Mouse (Mus musculus) gastrocnemius, postnatal 10 days (tissue): ENCODE results near the gene Dynlt1a. TPM values are rescaled to one million over a fixed set of nuclear protein-coding genes. Genes with fewer than 3 reads are reported as not detected.
"Not testable (repeated sequence)": the region's sequence is repeated elsewhere in the genome, so short reads cannot be mapped to it uniquely, and the experiment has no call there.

ENCODE experiments used
- DNase-seq: peaks from one replicate; pipeline ENCODE4 v3.0.0; 2021; ENCODE audit warnings: mixed read lengths
- total RNA-seq, 2 experiments: library from RNA; stranded (reverse); gene quantifications; 2 replicates each; pipeline ENCODE4 v1.2.3; 2021

The Dynlt1a gene
- total RNA-seq, 2 experiments from 2014 or later: 2.1 to 2.3 TPM

- DNase-seq: not testable (repeated sequence)
Measured at GRCm38 (mm10) chr17:6289045-6289444, 28.3 kb downstream of the Dynlt1a start.

GRCm38 (mm10) chr17:6286169-6286568, 31.1 kb downstream of the Dynlt1a start:
- not testable (repeated sequence) for DNase-seq

- not testable (repeated sequence) for DNase-seq
Measured at GRCm38 (mm10) chr17:6283137-6283536, 34.2 kb downstream of the Dynlt1a start.

- peak; percentile 5 for DNase-seq
Measured at GRCm38 (mm10) chr17:6280513-6280912, 36.8 kb downstream of the Dynlt1a start.

GRCm38 (mm10) chr17:6279772-6280171, 37.5 kb downstream of the Dynlt1a start:
- not testable (repeated sequence) for DNase-seq

- peak; percentile 8 for DNase-seq
Measured at GRCm38 (mm10) chr17:6279205-6279604, 38.1 kb downstream of the Dynlt1a start.

- DNase-seq: not testable (repeated sequence)
Measured at GRCm38 (mm10) chr17:6274693-6275092, 42.6 kb downstream of the Dynlt1a start.

- DNase-seq: not testable (repeated sequence)
Measured at GRCm38 (mm10) chr17:6271970-6272369, 45.3 kb downstream of the Dynlt1a start.

- not testable (repeated sequence) for DNase-seq
Measured at GRCm38 (mm10) chr17:6270840-6271239, 46.5 kb downstream of the Dynlt1a start.

GRCm38 (mm10) chr17:6269876-6270831, 47.1 kb downstream of the Dynlt1a start:
- DNase-seq: peak; percentile 14

GRCm38 (mm10) chr17:6257070-6257456, 60.2 kb downstream of the Dynlt1a start:
- DNase-seq: not testable (repeated sequence)

- DNase-seq: not testable (repeated sequence)
Measured at GRCm38 (mm10) chr17:6256400-6257069, 60.8 kb downstream of the Dynlt1a start, which contains the start of gene Tmem181a. Gene Tmem181a (plus strand): TSS chr17:6256860.

Other genes with a start within 250 kb of the Dynlt1a start
- 1 to 10 TPM; 7.9 to 8.2 TPM for gene Serac1, start 237.8 kb downstream of the Dynlt1a start, total RNA-seq
- gene Gtf2h5, start 237.7 kb downstream of the Dynlt1a start, total RNA-seq: 10 to 100 TPM; 65.4 to 69.1 TPM
- gene Tulp4, start 211.1 kb downstream of the Dynlt1a start, total RNA-seq: 100 to 1,000 TPM; 111 to 116 TPM
- gene Tmem181a, start 60.6 kb downstream of the Dynlt1a start, total RNA-seq: 1 to 10 TPM; 7.4 to 8.2 TPM
- 10 to 100 TPM; 94.4 to 97.7 TPM for gene Dynlt1b, start 112.6 kb upstream of the Dynlt1a start, total RNA-seq